Mouse (Mus musculus) G1E (cell line): ENCODE measurements around the gene Acss2.

Experiments used
- CTCF ChIP-seq: IDR thresholded peaks from 2 replicates; pipeline ENCODE4 v1.5.1; 2012; ENCODE audit warnings: low read depth, low read length, inconsistent platforms, mixed read lengths
- GATA1 ChIP-seq: IDR thresholded peaks from 2 replicates; pipeline ENCODE4 v1.6.1; 2012; ENCODE audit warnings: borderline replicate concordance, low read length, inconsistent platforms, mixed read lengths

DNA sequence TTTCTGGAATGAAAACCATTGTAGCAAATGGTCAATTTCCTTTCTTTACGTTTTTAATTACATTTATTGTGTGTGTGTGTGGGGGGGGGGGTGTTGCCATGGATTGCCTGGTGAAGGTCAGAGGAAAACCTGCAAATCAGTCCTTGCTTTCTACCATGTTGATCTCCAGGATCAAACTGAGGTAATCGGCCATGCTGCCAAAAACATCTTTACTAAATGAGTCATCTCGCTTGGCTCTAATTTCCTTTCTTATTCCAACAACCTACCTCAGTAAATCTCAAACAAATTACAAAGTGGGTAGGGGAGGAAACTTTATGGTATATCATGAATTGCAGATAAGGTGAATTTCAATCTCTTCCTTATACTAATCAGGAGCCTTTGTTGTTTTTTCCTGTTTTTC is 70.4 kb downstream of the Acss2 start:
- TF ChIP-seq CTCF, result no peak
- TF ChIP-seq GATA1, result no peak
